Mouse (Mus musculus) heart, postnatal 0 days (tissue): ENCODE data around the gene Sesn1. TPM values are rescaled to one million over a fixed set of nuclear protein-coding genes. Genes with fewer than 3 reads are reported as not detected.

Experiments used
- ATAC-seq: fragments of 200-750 bp; cut with Nextera tagmentation; 2 replicates; pipeline ENCODE4 v1.8.0; 2017; ENCODE audit warnings: low read depth, moderate number of reproducible peaks, moderate library complexity; ENCODE audit not compliant: insufficient read depth
- DNase-seq: peaks from one replicate; pipeline ENCODE4 v3.0.0-alpha.2; 2016; ENCODE audit warnings: low spot score
- H3K27ac ChIP-seq: fragments of 300-500 bp; sonication (generic); 2 replicates; pipeline ENCODE4 v1.5.1; 2014; ENCODE audit warnings: low read depth, mild to moderate bottlenecking
- H3K27me3 ChIP-seq: fragments of 300-500 bp; sonication (generic); 2 replicates; pipeline ENCODE4 v1.6.1; 2014; ENCODE audit warnings: low read length, mixed read lengths; ENCODE audit not compliant: control insufficient read depth, insufficient read depth
- H3K36me3 ChIP-seq: fragments of 300-500 bp; sonication (generic); replicated peaks from 2 replicates; pipeline ENCODE4 v1.6.1; 2014; ENCODE audit warnings: low read length, mixed read lengths; ENCODE audit not compliant: control insufficient read depth, insufficient read depth
- H3K4me1 ChIP-seq: fragments of 300-500 bp; sonication (generic); 2 replicates; pipeline ENCODE4 v1.6.1; 2014; ENCODE audit warnings: antibody characterized with exemption; ENCODE audit not compliant: control insufficient read depth, insufficient read depth
- H3K4me2 ChIP-seq: fragments of 300-500 bp; sonication (generic); 2 replicates; pipeline ENCODE4 v1.6.1; 2014; ENCODE audit warnings: low read depth, mild to moderate bottlenecking, low read length, moderate library complexity
- H3K4me3 ChIP-seq: fragments of 300-500 bp; sonication (generic); 2 replicates; pipeline ENCODE4 v1.5.1; 2014; ENCODE audit warnings: low read depth, low read length
- H3K9ac ChIP-seq: fragments of 300-500 bp; sonication (generic); replicated peaks from 2 replicates; pipeline ENCODE4 v1.6.1; 2014; ENCODE audit warnings: low read depth, low read length, mixed read lengths
- H3K9me3 ChIP-seq: fragments of 300-500 bp; sonication (generic); replicated peaks from 2 replicates; pipeline ENCODE4 v1.6.1; 2016; ENCODE audit warnings: low read length; ENCODE audit not compliant: control insufficient read depth
- CTCF ChIP-seq: IDR thresholded peaks from 2 replicates; pipeline ENCODE4 v1.5.1; 2016; ENCODE audit warnings: antibody characterized with exemption, control low read depth, low read depth
- EP300 ChIP-seq: IDR thresholded peaks from 2 replicates; pipeline ENCODE4 v1.6.1; 2016; ENCODE audit warnings: antibody characterized with exemption, low read depth
- WGBS: fragments of 180-500 bp; shearing (Covaris S2); extraction: QIAGEN DNeasy Blood & Tissue Kit; methylation state at CpG from one replicate; pipeline ENCODE4 v1.1.7; 2014; 5-methylcytosine and 5-hydroxymethylcytosine counted together
- polyA plus RNA-seq: library from polyadenylated mRNA; unstranded; fragments of >200 nt; fragmentation: Nextera tagmentation; extraction: Ambion mirVana; gene quantifications from 2 replicates; pipeline ENCODE4 v1.2.1, GENCODE M21; 2015
- total RNA-seq: library from RNA; depleted of rRNA; stranded (reverse); fragments of >200 nt; gene quantifications from 2 replicates; pipeline ENCODE4 v1.2.3, GENCODE M21; 2014; ENCODE audit warnings: low replicate concordance

Gene Sesn1
- total and polyA plus RNA-seq, 2 experiments from 2014 or later: 44.5 to 68.2 TPM

DNA sequence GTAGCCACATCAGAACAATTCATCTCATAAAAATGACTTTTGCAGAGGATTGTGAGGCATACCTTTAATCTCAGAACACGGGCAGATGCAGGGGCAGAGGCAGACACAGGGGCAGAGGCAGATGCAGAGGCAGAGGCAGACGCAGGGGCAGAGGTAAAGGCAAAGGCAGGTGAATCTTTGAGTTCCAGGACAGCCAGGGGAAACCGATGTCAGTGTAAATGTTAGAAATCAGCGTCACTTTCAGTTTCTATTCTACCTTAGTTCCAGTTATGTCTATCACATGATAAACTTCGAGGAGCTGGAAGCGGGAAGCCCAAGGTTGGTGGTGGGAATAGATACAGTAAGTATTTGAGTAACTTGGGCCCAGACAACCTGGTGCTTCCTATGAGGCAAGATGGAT, 42.5 kb upstream of the Sesn1 start:
- Histone ChIP-seq H3K4me1 (no peaks in the 10 kb centered on the region), H3K27me3 (no peaks in the 10 kb centered on the region), H3K9me3 (no peaks in the 10 kb centered on the region), H3K36me3 (no peaks in the 10 kb centered on the region), H3K9ac (no peak overlapping the region), H3K27ac (no peak overlapping the region), H3K4me3 (no peak overlapping the region), H3K4me2 (no peak overlapping the region)
- WGBS: 91% methylated on average over 6 of the region's 6 CpGs
- TF ChIP-seq EP300: no peak
- no peak for TF ChIP-seq CTCF
- ATAC-seq: no peak
- no peak for DNase-seq

DNA sequence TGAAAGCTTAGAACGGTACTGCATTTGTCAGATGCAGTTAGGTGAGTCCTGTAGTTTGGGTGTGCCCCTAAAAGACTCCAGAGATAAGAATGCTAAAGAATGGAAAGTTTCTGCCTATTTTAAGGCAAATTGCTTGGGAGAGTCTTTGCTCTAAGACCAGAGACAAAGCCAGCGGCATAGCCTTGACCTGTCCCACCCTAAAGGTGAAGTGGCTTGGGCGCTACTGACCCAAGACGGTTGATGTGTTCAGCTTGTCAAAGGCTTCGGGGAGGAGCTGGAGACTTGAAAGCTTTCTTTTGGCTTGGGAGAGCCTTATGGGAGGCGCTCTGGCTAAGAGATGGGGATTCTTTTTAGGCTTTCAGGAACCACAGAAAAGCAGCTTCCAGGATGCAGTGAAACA, 17.4 kb upstream of the Sesn1 start:
- Histone ChIP-seq H3K27ac (no peak overlapping the region), H3K4me2 (no peak overlapping the region), H3K9me3 (no peaks in the 10 kb centered on the region), H3K27me3 (no peaks in the 10 kb centered on the region), H3K4me3 (no peak overlapping the region), H3K9ac (no peak overlapping the region), H3K4me1 (no peaks in the 10 kb centered on the region), H3K36me3 (peaks cover 5% of the 10 kb centered on the region)
- WGBS: 95% methylated on average over 6 of the region's 6 CpGs
- DNase-seq (no peak), ATAC-seq (no peak)
- TF ChIP-seq CTCF (no peak), EP300 (no peak)

- Histone ChIP-seq H3K36me3 (peaks cover 44% of the 10 kb centered on the region), H3K4me1 (no peaks in the 10 kb centered on the region), H3K9me3 (no peaks in the 10 kb centered on the region), H3K27me3 (no peaks in the 10 kb centered on the region), H3K4me3 (no peak overlapping the region), H3K27ac (no peak overlapping the region), H3K9ac (no peak overlapping the region), H3K4me2 (no peak overlapping the region)
- DNase-seq: no peak
- ATAC-seq: no peak
- 95% methylated on average over 8 of the region's 8 CpGs for whole genome bisulfite sequencing
- TF ChIP-seq EP300 (no peak), CTCF (no peak)
These were observed 12.5 kb upstream of the Sesn1 start for GRCm38 (mm10) chr10:41797253-41797652.

GRCm38 (mm10) chr10:41803467-41803866, 6.3 kb upstream of the Sesn1 start:
- DNase-seq (no peak), ATAC-seq (no peak)
- no peak overlapping the region for H3K4me3 ChIP-seq
- WGBS: 97% methylated on average over 8 of the region's 8 CpGs
- H3K4me1 ChIP-seq: no peaks in the 10 kb centered on the region
- H3K9me3 ChIP-seq: no peaks in the 10 kb centered on the region
- no peak overlapping the region for H3K27ac ChIP-seq
- H3K27me3 ChIP-seq: no peaks in the 10 kb centered on the region
- no peak overlapping the region for H3K4me2 ChIP-seq
- H3K36me3 ChIP-seq: peaks cover 40% of the 10 kb centered on the region
- no peak for TF ChIP-seq EP300
- TF ChIP-seq CTCF: no peak
- H3K9ac ChIP-seq: no peak overlapping the region

- Histone ChIP-seq H3K27ac (no peak overlapping the region), H3K27me3 (no peaks in the 10 kb centered on the region), H3K4me1 (no peaks in the 10 kb centered on the region), H3K36me3 (peaks cover 34% of the 10 kb centered on the region), H3K9me3 (no peaks in the 10 kb centered on the region), H3K9ac (no peak overlapping the region), H3K4me3 (no peak overlapping the region), H3K4me2 (no peak overlapping the region)
- WGBS: 89% methylated on average over 3 of the region's 3 CpGs
- TF ChIP-seq EP300 (no peak), CTCF (no peak)
- ATAC-seq (no peak), DNase-seq (no peak)
These were observed 5.0 kb upstream of the Sesn1 start for GRCm38 (mm10) chr10:41804711-41805110.

DNA sequence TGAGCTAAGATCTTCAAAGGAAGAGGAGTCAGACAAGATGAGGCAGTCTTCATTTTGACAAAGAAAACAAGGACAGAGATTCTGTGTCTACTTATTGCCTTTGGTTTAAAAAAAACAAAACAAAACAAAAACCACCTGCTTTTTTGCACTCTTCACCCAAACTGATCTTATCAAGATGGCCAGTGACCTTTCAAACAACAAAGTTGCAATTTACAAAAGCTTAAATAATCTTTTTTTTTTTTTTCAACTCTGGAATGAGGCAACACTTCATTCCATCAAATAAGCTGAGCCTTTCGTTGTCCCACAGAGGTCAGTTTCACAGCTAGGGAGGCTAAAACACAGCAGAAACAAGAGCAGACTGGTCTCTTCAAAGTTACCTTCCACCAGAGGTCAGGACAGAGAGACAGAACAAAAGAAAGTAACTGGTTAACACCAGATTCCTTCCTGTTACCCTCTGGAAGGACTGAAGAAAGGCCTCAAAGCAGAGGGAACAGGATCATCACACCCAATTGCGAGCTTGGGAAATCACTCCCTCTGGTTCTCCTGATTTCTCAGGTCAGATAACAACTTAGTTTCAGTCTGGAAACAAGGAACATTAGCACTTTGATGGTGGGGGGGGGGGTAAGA, 3.9 kb upstream of the Sesn1 start:
- H3K9me3 ChIP-seq: no peaks in the 10 kb centered on the region
- peaks cover 23% of the 10 kb centered on the region for H3K36me3 ChIP-seq
- ATAC-seq (no peak), DNase-seq (no peak)
- H3K27ac ChIP-seq: no peak overlapping the region
- no peak for TF ChIP-seq EP300
- H3K9ac ChIP-seq: no peak overlapping the region
- no peak overlapping the region for H3K4me2 ChIP-seq
- no peaks in the 10 kb centered on the region for H3K4me1 ChIP-seq
- no peaks in the 10 kb centered on the region for H3K27me3 ChIP-seq
- WGBS: 85% methylated on average over 2 of the region's 2 CpGs
- no peak overlapping the region for H3K4me3 ChIP-seq
